Mouse (Mus musculus): ENCODE results near the gene Mmel1. TPM values are rescaled to one million over a fixed set of nuclear protein-coding genes. Genes with fewer than 3 reads are reported as not detected.

The Mmel1 gene
- polyA plus RNA-seq (2012; rRNA removed) = 0.09 and 0.12 TPM in 2 replicates

GRCm38 (mm10) chr4:154869440-154869839, at the start of gene Mmel1:
TSS of gene Mmel1 (plus strand) at chr4:154869585.
- H3K4me3 ChIP-seq (replicated peaks; ENCODE audit: extremely low read depth, low read depth, low read length) = no peak within 1 kb of the TSS
- H3K4me1 ChIP-seq (ENCODE audit: control insufficient read depth, insufficient read depth, low read length) = no peaks in the 10 kb centered on the region
- TF ChIP-seq CTCF (IDR thresholded peaks at IDR 0.05; ENCODE audit: insufficient read depth, low read length) (no peak), POLR2A (IDR thresholded peaks at IDR 0.05; ENCODE audit: borderline replicate concordance, extremely low read depth, low read depth, low read length) (no peak)
- 78% methylated on average over 7 of the region's 7 CpGs for WGBS
- no peak for DNase-seq

- peak; percentile 46 for DNase-seq
- TF ChIP-seq POLR2A (IDR thresholded peaks at IDR 0.05; ENCODE audit: borderline replicate concordance, extremely low read depth, low read depth, low read length) (no peak), CTCF (IDR thresholded peaks at IDR 0.05; ENCODE audit: insufficient read depth, low read length) (peak; percentile 90)
- H3K4me3 ChIP-seq (replicated peaks; ENCODE audit: extremely low read depth, low read depth, low read length) = no peak overlapping the region
- no peaks in the 10 kb centered on the region for H3K4me1 ChIP-seq (ENCODE audit: control insufficient read depth, insufficient read depth, low read length)
- 35% methylated on average over 6 of the region's 6 CpGs for WGBS
Measured at GRCm38 (mm10) chr4:154825662-154826061, 43.7 kb upstream of the Mmel1 start.

GRCm38 (mm10) chr4:154826224-154826623, 43.2 kb upstream of the Mmel1 start:
- no peak for DNase-seq
- Histone ChIP-seq H3K4me3 (replicated peaks; ENCODE audit: extremely low read depth, low read depth, low read length) (no peak overlapping the region), H3K4me1 (ENCODE audit: control insufficient read depth, insufficient read depth, low read length) (no peaks in the 10 kb centered on the region)
- no peak for TF ChIP-seq POLR2A (IDR thresholded peaks at IDR 0.05; ENCODE audit: borderline replicate concordance, extremely low read depth, low read depth, low read length)
- TF ChIP-seq CTCF (IDR thresholded peaks at IDR 0.05; ENCODE audit: insufficient read depth, low read length) = no peak
- WGBS = 52% methylated on average over 7 of the region's 7 CpGs

GRCm38 (mm10) chr4:154827181-154827580, 42.2 kb upstream of the Mmel1 start:
- TF ChIP-seq POLR2A (IDR thresholded peaks at IDR 0.05; ENCODE audit: borderline replicate concordance, extremely low read depth, low read depth, low read length) = no peak
- no peak for TF ChIP-seq CTCF (IDR thresholded peaks at IDR 0.05; ENCODE audit: insufficient read depth, low read length)
- no peak for DNase-seq
- Histone ChIP-seq H3K4me3 (replicated peaks; ENCODE audit: extremely low read depth, low read depth, low read length) (no peak overlapping the region), H3K4me1 (ENCODE audit: control insufficient read depth, insufficient read depth, low read length) (no peaks in the 10 kb centered on the region)
- 76% methylated on average over 7 of the region's 7 CpGs for WGBS

- TF ChIP-seq CTCF (IDR thresholded peaks at IDR 0.05; ENCODE audit: insufficient read depth, low read length) = no peak
- TF ChIP-seq POLR2A (IDR thresholded peaks at IDR 0.05; ENCODE audit: borderline replicate concordance, extremely low read depth, low read depth, low read length) = no peak
- Histone ChIP-seq H3K4me3 (replicated peaks; ENCODE audit: extremely low read depth, low read depth, low read length) (no peak overlapping the region), H3K4me1 (ENCODE audit: control insufficient read depth, insufficient read depth, low read length) (no peaks in the 10 kb centered on the region)
- WGBS = 52% methylated on average over 10 of the region's 10 CpGs
- DNase-seq = no peak
Measured at GRCm38 (mm10) chr4:154827861-154828610, 41.3 kb upstream of the Mmel1 start.

- DNase-seq = no peak
- 40% methylated on average over 9 of the region's 9 CpGs for whole genome bisulfite sequencing
- TF ChIP-seq POLR2A (IDR thresholded peaks at IDR 0.05; ENCODE audit: borderline replicate concordance, extremely low read depth, low read depth, low read length) = no peak
- no peak for TF ChIP-seq CTCF (IDR thresholded peaks at IDR 0.05; ENCODE audit: insufficient read depth, low read length)
- Histone ChIP-seq H3K4me1 (ENCODE audit: control insufficient read depth, insufficient read depth, low read length) (no peaks in the 10 kb centered on the region), H3K4me3 (replicated peaks; ENCODE audit: extremely low read depth, low read depth, low read length) (no peak overlapping the region)
Measured at GRCm38 (mm10) chr4:154831915-154832573, 37.3 kb upstream of the Mmel1 start.

GRCm38 (mm10) chr4:154836183-154836915, 33.0 kb upstream of the Mmel1 start:
- TF ChIP-seq POLR2A (IDR thresholded peaks at IDR 0.05; ENCODE audit: borderline replicate concordance, extremely low read depth, low read depth, low read length) (no peak), CTCF (IDR thresholded peaks at IDR 0.05; ENCODE audit: insufficient read depth, low read length) (no peak)
- Histone ChIP-seq H3K4me3 (replicated peaks; ENCODE audit: extremely low read depth, low read depth, low read length) (no peak overlapping the region), H3K4me1 (ENCODE audit: control insufficient read depth, insufficient read depth, low read length) (no peaks in the 10 kb centered on the region)
- 73% methylated on average over 7 of the region's 7 CpGs for WGBS
- no peak for DNase-seq

GRCm38 (mm10) chr4:154837170-154837569, 32.2 kb upstream of the Mmel1 start, which contains the start of gene Ttc34:
TSS of gene Ttc34 (plus strand) at chr4:154837459.
- Histone ChIP-seq H3K4me1 (ENCODE audit: control insufficient read depth, insufficient read depth, low read length) (no peaks in the 10 kb centered on the region), H3K4me3 (replicated peaks; ENCODE audit: extremely low read depth, low read depth, low read length) (no peak within 1 kb of the TSS)
- peak; percentile 89 for TF ChIP-seq CTCF (IDR thresholded peaks at IDR 0.05; ENCODE audit: insufficient read depth, low read length)
- no peak; the same call in 1 of the 2 replicates for TF ChIP-seq POLR2A (IDR thresholded peaks at IDR 0.05; ENCODE audit: borderline replicate concordance, extremely low read depth, low read depth, low read length)
- DNase-seq = peak; percentile 68
- WGBS = 37% methylated on average over 2 of the region's 2 CpGs

- WGBS = 86% methylated on average over 13 of the region's 13 CpGs
- Histone ChIP-seq H3K4me3 (replicated peaks; ENCODE audit: extremely low read depth, low read depth, low read length) (no peak overlapping the region), H3K4me1 (ENCODE audit: control insufficient read depth, insufficient read depth, low read length) (no peaks in the 10 kb centered on the region)
- TF ChIP-seq CTCF (IDR thresholded peaks at IDR 0.05; ENCODE audit: insufficient read depth, low read length) (no peak), POLR2A (IDR thresholded peaks at IDR 0.05; ENCODE audit: borderline replicate concordance, extremely low read depth, low read depth, low read length) (no peak)
- DNase-seq = no peak
Measured at GRCm38 (mm10) chr4:154838741-154839140, 30.6 kb upstream of the Mmel1 start.
